Mouse (Mus musculus) heart, postnatal 36 days (tissue): ENCODE data around the gene Otof. TPM values are rescaled to one million over a fixed set of nuclear protein-coding genes. Genes with fewer than 3 reads are reported as not detected.
A peak's percentile ranks its signal among the peaks of the same experiment; 100 is the strongest.

ENCODE experiments used
- DNase-seq, 2 experiments: peaks; one replicate each; pipeline ENCODE4 v3.0.0; 2021 to 2022
- intact Hi-C: fragments of 180-260 bp; cut with DNase I; formaldehyde crosslinking; loops from one replicate; pipeline ENCODE4 v1.15.1; 2025
- total RNA-seq, 2 experiments: library from RNA; stranded (reverse); gene quantifications; 2 replicates each; pipeline ENCODE4 v1.2.3; 2021

The Otof gene
- total RNA-seq, 2 experiments from 2014 or later: not detected

GRCm38 (mm10) chr5:30427406-30427805 lies 34.3 kb downstream of the Otof start:
- DNase-seq: no peak

GRCm38 (mm10) chr5:30423572-30424244 lies 38.0 kb downstream of the Otof start:
- DNase-seq: peak; percentile 22 to 50
- intact Hi-C loops: loop anchor here (1.0 to 2.0 kb wide), 2 partner anchors 59 to 213 kb away; no protein-coding TSS in a partner anchor

More at GRCm38 (mm10) chr5:30427406-30427805, 34.3 kb downstream of the Otof start:
- intact Hi-C loops: no loop called here

- intact Hi-C loops: loop anchor here (1.0 kb wide), 1 partner anchor 59 kb away; no protein-coding TSS in a partner anchor
- DNase-seq: no peak
These were observed 38.6 kb downstream of the Otof start for GRCm38 (mm10) chr5:30423121-30423520.

GRCm38 (mm10) chr5:30416665-30417064 lies 45.1 kb downstream of the Otof start:
- DNase-seq: no peak
- intact Hi-C loops: no loop called here

- no peak for DNase-seq
- intact Hi-C loops: no loop called here
These were observed 45.9 kb downstream of the Otof start for GRCm38 (mm10) chr5:30415876-30416275.

- no peak for DNase-seq
- intact Hi-C loops: no loop called here
These were observed 46.4 kb downstream of the Otof start for GRCm38 (mm10) chr5:30415381-30415780.

- intact Hi-C loops: no loop called here
- no peak for DNase-seq
These were observed 50.2 kb downstream of the Otof start for GRCm38 (mm10) chr5:30411524-30411923.

GRCm38 (mm10) chr5:30406876-30407275 lies 54.9 kb downstream of the Otof start:
- no peak for DNase-seq
- intact Hi-C loops: no loop called here

GRCm38 (mm10) chr5:30401165-30401564 lies 60.6 kb downstream of the Otof start:
- intact Hi-C loops: no loop called here

GRCm38 (mm10) chr5:30400521-30400920 lies 61.2 kb downstream of the Otof start:
- no peak for DNase-seq
- intact Hi-C loops: no loop called here

More at GRCm38 (mm10) chr5:30401165-30401564, 60.6 kb downstream of the Otof start:
- DNase-seq: no peak

- intact Hi-C loops: loop anchor here (10.0 kb wide), 1 partner anchor 243 kb away; no protein-coding TSS in a partner anchor
- DNase-seq: peak; percentile 65 to 71
These were observed 70.3 kb downstream of the Otof start for GRCm38 (mm10) chr5:30391473-30391872.

GRCm38 (mm10) chr5:30389836-30390235 lies 71.9 kb downstream of the Otof start:
- DNase-seq: no peak
- intact Hi-C loops: loop anchor here (10.0 kb wide), 1 partner anchor 245 kb away; no protein-coding TSS in a partner anchor

- intact Hi-C loops: no loop called here
- DNase-seq: no peak
These were observed 74.0 kb downstream of the Otof start for GRCm38 (mm10) chr5:30387726-30388125.

GRCm38 (mm10) chr5:30382876-30383275 lies 78.9 kb downstream of the Otof start:
- no peak for DNase-seq
- intact Hi-C loops: no loop called here

- intact Hi-C loops: no loop called here
- peak; percentile 21 to 27 for DNase-seq
These were observed 92.3 kb downstream of the Otof start for GRCm38 (mm10) chr5:30369426-30369825.

- no peak for DNase-seq
- intact Hi-C loops: no loop called here
These were observed 94.3 kb downstream of the Otof start for GRCm38 (mm10) chr5:30367405-30367804.

GRCm38 (mm10) chr5:30358436-30359099 lies 103.2 kb downstream of the Otof start:
- no peak for DNase-seq
- intact Hi-C loops: no loop called here

- no peak for DNase-seq
- intact Hi-C loops: no loop called here
These were observed 105.1 kb downstream of the Otof start for GRCm38 (mm10) chr5:30356647-30357046.

- DNase-seq: no peak
- intact Hi-C loops: no loop called here
These were observed 106.1 kb downstream of the Otof start for GRCm38 (mm10) chr5:30355559-30356159.

GRCm38 (mm10) chr5:30355114-30355513 lies 106.6 kb downstream of the Otof start:
- DNase-seq: no peak
- intact Hi-C loops: no loop called here

GRCm38 (mm10) chr5:30353605-30354004 lies 108.1 kb downstream of the Otof start:
- DNase-seq: no peak
- intact Hi-C loops: no loop called here
